Mouse (Mus musculus) embryonic facial prominence, embryonic 14.5 days (tissue): ENCODE results near the gene Lrrc28. TPM values are rescaled to one million over a fixed set of nuclear protein-coding genes. Genes with fewer than 3 reads are reported as not detected.

ENCODE experiments used
- ATAC-seq: fragments of 200-750 bp; cut with Nextera tagmentation; 2 replicates; pipeline ENCODE4 v1.8.0; 2017; ENCODE audit warnings: low read depth, moderate number of reproducible peaks, moderate TSS enrichment
- DNase-seq: peaks from one replicate; pipeline ENCODE4 v3.0.0-alpha.2; 2015; ENCODE audit warnings: low spot score
- H3K27ac ChIP-seq: fragments of 300-500 bp; sonication (generic); replicated peaks from 2 replicates; pipeline ENCODE4 v1.5.1; 2014; ENCODE audit warnings: low read depth, mild to moderate bottlenecking, low read length, moderate library complexity
- H3K27me3 ChIP-seq: fragments of 300-500 bp; sonication (generic); replicated peaks from 2 replicates; pipeline ENCODE4 v1.6.1; 2014; ENCODE audit warnings: low read length; ENCODE audit not compliant: control insufficient read depth, insufficient read depth
- H3K36me3 ChIP-seq: fragments of 300-500 bp; sonication (generic); 2 replicates; pipeline ENCODE4 v1.6.1; 2014; ENCODE audit warnings: low read length, mixed read lengths; ENCODE audit not compliant: control insufficient read depth, insufficient read depth
- H3K4me1 ChIP-seq: fragments of 300-500 bp; sonication (generic); 2 replicates; pipeline ENCODE4 v1.6.1; 2014; ENCODE audit warnings: antibody characterized with exemption, low read length; ENCODE audit not compliant: control insufficient read depth, insufficient read depth
- H3K4me2 ChIP-seq: fragments of 300-500 bp; sonication (generic); 2 replicates; pipeline ENCODE4 v1.6.1; 2014; ENCODE audit warnings: low read depth, mild to moderate bottlenecking, low read length, moderate library complexity, mixed read lengths
- H3K4me3 ChIP-seq: fragments of 300-500 bp; sonication (generic); 2 replicates; pipeline ENCODE4 v1.5.1; 2014; ENCODE audit warnings: low read depth, mild to moderate bottlenecking, low read length
- H3K9ac ChIP-seq: fragments of 300-500 bp; sonication (generic); 2 replicates; pipeline ENCODE4 v1.6.1; 2014; ENCODE audit warnings: low read depth, mild to moderate bottlenecking, low read length, moderate library complexity, mixed read lengths
- H3K9me3 ChIP-seq: fragments of 300-500 bp; sonication (generic); 2 replicates; pipeline ENCODE4 v1.6.1; 2016; ENCODE audit warnings: low read length; ENCODE audit not compliant: control insufficient read depth
- WGBS: fragments of 180-500 bp; shearing (Covaris S2); extraction: QIAGEN DNeasy Blood & Tissue Kit; methylation state at CpG from one replicate; pipeline ENCODE4 v1.1.7; 2014; 5-methylcytosine and 5-hydroxymethylcytosine counted together
- polyA plus RNA-seq: library from polyadenylated mRNA; unstranded; fragments of >200 nt; fragmentation: Nextera tagmentation; extraction: Ambion mirVana; gene quantifications from 2 replicates; pipeline ENCODE4 v1.2.1, GENCODE M21; 2014

Lrrc28 gene
- polyA plus RNA-seq, 1 experiment from 2014 or later: 19.8 TPM

GRCm38 (mm10) chr7:67463565-67463964 is 181.5 kb downstream of the Lrrc28 start:
- 41% methylated on average over 7 of the region's 7 CpGs for whole genome bisulfite sequencing
- ATAC-seq (no peak; the same call in 1 of the 2 replicates), DNase-seq (peak; percentile 46)
- Histone ChIP-seq H3K36me3 (no peaks in the 10 kb centered on the region), H3K4me2 (no peak overlapping the region), H3K27me3 (no peaks in the 10 kb centered on the region), H3K27ac (no peak overlapping the region), H3K9ac (no peak overlapping the region), H3K9me3 (no peaks in the 10 kb centered on the region), H3K4me3 (no peak overlapping the region), H3K4me1 (peaks cover 3% of the 10 kb centered on the region; the same call in 1 of the 2 replicates)

Other genes starting within 250 kb of the Lrrc28 start
- gene Ttc23, start 2.1 kb upstream of the Lrrc28 start, polyA plus RNA-seq: 28.1 and 35.0 TPM in 2 replicates
- 2.2 and 2.4 TPM in 2 replicates for gene Synm, start 114.5 kb upstream of the Lrrc28 start, polyA plus RNA-seq